Mouse (Mus musculus): ENCODE data around the gene Srsf3. TPM values are rescaled to one million over a fixed set of nuclear protein-coding genes. Genes with fewer than 3 reads are reported as not detected.

Gene Srsf3
- polyA plus RNA-seq, 1 experiment from 2014 or later, result 356 TPM

- H3K36me3 ChIP-seq (ENCODE audit: control insufficient read depth, insufficient read depth, low read length), result peaks cover 21% of the 10 kb centered on the region
- no peak overlapping the region for H3K9ac ChIP-seq (ENCODE audit: low read depth, low read length)
- 57% methylated on average over 3 of the region's 3 CpGs for WGBS
- no peak for ATAC-seq
- no peak overlapping the region for H3K4me3 ChIP-seq (ENCODE audit: low read length)
- H3K4me1 ChIP-seq (ENCODE audit: control insufficient read depth, insufficient read depth, low read depth, low read length), result peaks cover 4% of the 10 kb centered on the region; the same call in 1 of the 2 replicates
- no peaks in the 10 kb centered on the region for H3K27me3 ChIP-seq (replicated peaks; ENCODE audit: control insufficient read depth, insufficient read depth, low read length)
- H3K9me3 ChIP-seq (ENCODE audit: control insufficient read depth, low read length), result no peaks in the 10 kb centered on the region
- no peak overlapping the region for H3K27ac ChIP-seq (ENCODE audit: low read depth, low read length)
- H3K4me2 ChIP-seq (ENCODE audit: low read length), result no peak overlapping the region
Measured at GRCm38 (mm10) chr17:29047697-29048514, 15.5 kb downstream of the Srsf3 start.

GRCm38 (mm10) chr17:29048748-29049507 is 16.5 kb downstream of the Srsf3 start:
- 21% methylated on average over 13 of the region's 13 CpGs for WGBS
- Histone ChIP-seq H3K4me3 (ENCODE audit: low read length) (no peak overlapping the region), H3K27me3 (replicated peaks; ENCODE audit: control insufficient read depth, insufficient read depth, low read length) (no peaks in the 10 kb centered on the region), H3K9ac (ENCODE audit: low read depth, low read length) (no peak overlapping the region), H3K4me2 (ENCODE audit: low read length) (no peak overlapping the region), H3K27ac (ENCODE audit: low read depth, low read length) (no peak overlapping the region), H3K36me3 (ENCODE audit: control insufficient read depth, insufficient read depth, low read length) (peaks cover 15% of the 10 kb centered on the region), H3K4me1 (ENCODE audit: control insufficient read depth, insufficient read depth, low read depth, low read length) (peaks cover 4% of the 10 kb centered on the region; the same call in 1 of the 2 replicates), H3K9me3 (ENCODE audit: control insufficient read depth, low read length) (no peaks in the 10 kb centered on the region)
- ATAC-seq, result no peak

- H3K27ac ChIP-seq (ENCODE audit: low read depth, low read length), result no peak overlapping the region
- no peak overlapping the region for H3K4me2 ChIP-seq (ENCODE audit: low read length)
- WGBS, result 84% methylated on average over 5 of the region's 5 CpGs
- peaks cover 4% of the 10 kb centered on the region; the same call in 1 of the 2 replicates for H3K4me1 ChIP-seq (ENCODE audit: control insufficient read depth, insufficient read depth, low read depth, low read length)
- H3K36me3 ChIP-seq (ENCODE audit: control insufficient read depth, insufficient read depth, low read length), result peaks cover 10% of the 10 kb centered on the region
- H3K9ac ChIP-seq (ENCODE audit: low read depth, low read length), result no peak overlapping the region
- H3K27me3 ChIP-seq (replicated peaks; ENCODE audit: control insufficient read depth, insufficient read depth, low read length), result no peaks in the 10 kb centered on the region
- H3K4me3 ChIP-seq (ENCODE audit: low read length), result no peak overlapping the region
- ATAC-seq, result no peak
- no peaks in the 10 kb centered on the region for H3K9me3 ChIP-seq (ENCODE audit: control insufficient read depth, low read length)
Measured at GRCm38 (mm10) chr17:29049508-29049889, 17.1 kb downstream of the Srsf3 start.

- H3K9me3 ChIP-seq (ENCODE audit: control insufficient read depth, low read length), result no peaks in the 10 kb centered on the region
- peaks cover 8% of the 10 kb centered on the region; the same call in 1 of the 2 replicates for H3K36me3 ChIP-seq (ENCODE audit: control insufficient read depth, insufficient read depth, low read length)
- no peak overlapping the region for H3K9ac ChIP-seq (ENCODE audit: low read depth, low read length)
- no peaks in the 10 kb centered on the region for H3K27me3 ChIP-seq (replicated peaks; ENCODE audit: control insufficient read depth, insufficient read depth, low read length)
- no peak overlapping the region for H3K4me3 ChIP-seq (ENCODE audit: low read length)
- 95% methylated on average over 7 of the region's 7 CpGs for WGBS
- H3K4me1 ChIP-seq (ENCODE audit: control insufficient read depth, insufficient read depth, low read depth, low read length), result peaks cover 4% of the 10 kb centered on the region; the same call in 1 of the 2 replicates
- no peak overlapping the region for H3K27ac ChIP-seq (ENCODE audit: low read depth, low read length)
- H3K4me2 ChIP-seq (ENCODE audit: low read length), result no peak overlapping the region
- no peak for ATAC-seq
Measured at GRCm38 (mm10) chr17:29049923-29050322, 17.5 kb downstream of the Srsf3 start.

- no peaks in the 10 kb centered on the region for H3K27me3 ChIP-seq (replicated peaks; ENCODE audit: control insufficient read depth, insufficient read depth, low read length)
- peaks cover 6% of the 10 kb centered on the region; the same call in 1 of the 2 replicates for H3K36me3 ChIP-seq (ENCODE audit: control insufficient read depth, insufficient read depth, low read length)
- H3K27ac ChIP-seq (ENCODE audit: low read depth, low read length), result no peak overlapping the region
- no peaks in the 10 kb centered on the region for H3K9me3 ChIP-seq (ENCODE audit: control insufficient read depth, low read length)
- no peak overlapping the region for H3K4me3 ChIP-seq (ENCODE audit: low read length)
- peak; percentile 40; the same call in 1 of the 2 replicates for ATAC-seq
- H3K4me2 ChIP-seq (ENCODE audit: low read length), result no peak overlapping the region
- WGBS, result 55% methylated on average over 14 of the region's 14 CpGs
- peaks cover 4% of the 10 kb centered on the region; the same call in 1 of the 2 replicates for H3K4me1 ChIP-seq (ENCODE audit: control insufficient read depth, insufficient read depth, low read depth, low read length)
- H3K9ac ChIP-seq (ENCODE audit: low read depth, low read length), result no peak overlapping the region
Measured at GRCm38 (mm10) chr17:29050791-29051190, 18.4 kb downstream of the Srsf3 start.

GRCm38 (mm10) chr17:29053067-29053466 is 20.6 kb downstream of the Srsf3 start:
- Histone ChIP-seq H3K27me3 (replicated peaks; ENCODE audit: control insufficient read depth, insufficient read depth, low read length) (no peaks in the 10 kb centered on the region), H3K9me3 (ENCODE audit: control insufficient read depth, low read length) (no peaks in the 10 kb centered on the region), H3K4me2 (ENCODE audit: low read length) (no peak overlapping the region), H3K4me1 (ENCODE audit: control insufficient read depth, insufficient read depth, low read depth, low read length) (peaks cover 11% of the 10 kb centered on the region), H3K27ac (ENCODE audit: low read depth, low read length) (no peak overlapping the region), H3K36me3 (ENCODE audit: control insufficient read depth, insufficient read depth, low read length) (no peaks in the 10 kb centered on the region), H3K9ac (ENCODE audit: low read depth, low read length) (no peak overlapping the region), H3K4me3 (ENCODE audit: low read length) (no peak overlapping the region)
- 82% methylated on average over 6 of the region's 6 CpGs for WGBS
- no peak for ATAC-seq

- no peak for ATAC-seq
- Histone ChIP-seq H3K4me3 (ENCODE audit: low read length) (no peak overlapping the region), H3K36me3 (ENCODE audit: control insufficient read depth, insufficient read depth, low read length) (no peaks in the 10 kb centered on the region), H3K4me1 (ENCODE audit: control insufficient read depth, insufficient read depth, low read depth, low read length) (peaks cover 14% of the 10 kb centered on the region), H3K9ac (ENCODE audit: low read depth, low read length) (no peak overlapping the region), H3K27ac (ENCODE audit: low read depth, low read length) (no peak overlapping the region; the same call in 1 of the 2 replicates), H3K27me3 (replicated peaks; ENCODE audit: control insufficient read depth, insufficient read depth, low read length) (no peaks in the 10 kb centered on the region), H3K4me2 (ENCODE audit: low read length) (no peak overlapping the region), H3K9me3 (ENCODE audit: control insufficient read depth, low read length) (no peaks in the 10 kb centered on the region)
- WGBS, result 47% methylated on average over 7 of the region's 7 CpGs
Measured at GRCm38 (mm10) chr17:29053841-29054240, 21.4 kb downstream of the Srsf3 start.

- Histone ChIP-seq H3K4me3 (ENCODE audit: low read length) (no peak overlapping the region), H3K27ac (ENCODE audit: low read depth, low read length) (no peak overlapping the region; the same call in 1 of the 2 replicates), H3K9me3 (ENCODE audit: control insufficient read depth, low read length) (no peaks in the 10 kb centered on the region), H3K36me3 (ENCODE audit: control insufficient read depth, insufficient read depth, low read length) (no peaks in the 10 kb centered on the region), H3K4me1 (ENCODE audit: control insufficient read depth, insufficient read depth, low read depth, low read length) (peaks cover 14% of the 10 kb centered on the region), H3K27me3 (replicated peaks; ENCODE audit: control insufficient read depth, insufficient read depth, low read length) (no peaks in the 10 kb centered on the region), H3K9ac (ENCODE audit: low read depth, low read length) (no peak overlapping the region), H3K4me2 (ENCODE audit: low read length) (no peak overlapping the region)
- ATAC-seq, result no peak
- WGBS, result 86% methylated on average over 6 of the region's 6 CpGs
Measured at GRCm38 (mm10) chr17:29054429-29054828, 22.0 kb downstream of the Srsf3 start.

- H3K4me1 ChIP-seq (ENCODE audit: control insufficient read depth, insufficient read depth, low read depth, low read length), result peaks cover 14% of the 10 kb centered on the region
- WGBS, result 51% methylated on average over 5 of the region's 5 CpGs
- no peak overlapping the region for H3K4me3 ChIP-seq (ENCODE audit: low read length)
- no peak for ATAC-seq
- no peaks in the 10 kb centered on the region for H3K9me3 ChIP-seq (ENCODE audit: control insufficient read depth, low read length)
- no peaks in the 10 kb centered on the region for H3K36me3 ChIP-seq (ENCODE audit: control insufficient read depth, insufficient read depth, low read length)
- no peak overlapping the region for H3K4me2 ChIP-seq (ENCODE audit: low read length)
- H3K9ac ChIP-seq (ENCODE audit: low read depth, low read length), result no peak overlapping the region
- H3K27me3 ChIP-seq (replicated peaks; ENCODE audit: control insufficient read depth, insufficient read depth, low read length), result no peaks in the 10 kb centered on the region
- H3K27ac ChIP-seq (ENCODE audit: low read depth, low read length), result no peak overlapping the region
Measured at GRCm38 (mm10) chr17:29055586-29055985, 23.2 kb downstream of the Srsf3 start.

Data from hindbrain, embryonic 16.5 days (tissue).